In genomic region chr16:8108141-8109122, GRCm38 (mm10) we compare ENCODE assay signal across 8 mouse cellular contexts.
A peak's percentile ranks its signal among the peaks of the same experiment; 100 is the strongest.
DNase-seq lines count a peak whose midpoint lies in the region; ATAC-seq and TF ChIP-seq lines count a peak whose summit lies in the region.

No protein-coding gene starts in this region.

- H3K4me3 ChIP-seq in heart, embryonic 11.5 days (ENCODE audit: low read depth, low read length) = no peak overlapping the region
- H3K4me3 ChIP-seq in gastrocnemius, adult 2 months = peak overlapping the region; percentile 13

- WGBS in heart, embryonic 11.5 days (ENCODE audit: insufficient replicate concordance) = 69% methylated on average over 19 of the region's 19 CpGs

- no peak overlapping the region for H3K27ac ChIP-seq in heart, embryonic 11.5 days (ENCODE audit: low read depth, low read length)
- H3K27ac ChIP-seq in gastrocnemius, adult 2 months = no peak overlapping the region

- no peaks in the 10 kb centered on the region for H3K4me1 ChIP-seq in heart, embryonic 11.5 days (ENCODE audit: control insufficient read depth, insufficient read depth, low read length)

- ATAC-seq in heart, embryonic 11.5 days (replicated peaks; ENCODE audit: insufficient number of reproducible peaks, low FRiP score, low TSS enrichment) = no peak
- no peak for ATAC-seq in CD4-positive, CD25-positive, alpha-beta regulatory T cell, adult 4 months

- H3K36me3 ChIP-seq in heart, embryonic 11.5 days (ENCODE audit: control insufficient read depth, insufficient read depth, low read length) = no peaks in the 10 kb centered on the region

- no peak overlapping the region for H3K4me2 ChIP-seq in heart, embryonic 11.5 days

- DNase-seq in heart, adult 18-20 months = peak; percentile 61 to 62
- peak; percentile 12 for DNase-seq in adrenal gland, adult 8-10 months
- DNase-seq in gastrocnemius, adult 2 months = peak; percentile 53
- peak; percentile 22 to 54 for DNase-seq in layer of hippocampus, postnatal 25 days (ENCODE audit: extremely low spot score in 1 of 2, low spot score in 1 of 2)
- DNase-seq in right cerebral cortex, postnatal 4 days = peak; percentile 67
- no peak for DNase-seq in embryo, embryonic 9.5 days (ENCODE audit: extremely low spot score)

- no peak for TF ChIP-seq CTCF in gastrocnemius, adult 2 months (IDR thresholded peaks at IDR 0.05)

- no peak overlapping the region for H3K9ac ChIP-seq in heart, embryonic 11.5 days (ENCODE audit: low read depth, low read length)

- intact Hi-C loops in gastrocnemius, adult 2 months (cut with DNase I) = no loop called here

- H3K27me3 ChIP-seq in heart, embryonic 11.5 days (ENCODE audit: control insufficient read depth, insufficient read depth, low read length) = no peaks in the 10 kb centered on the region

- no peaks in the 10 kb centered on the region for H3K9me3 ChIP-seq in heart, embryonic 11.5 days (replicated peaks; ENCODE audit: control insufficient read depth, low read length)
